Mouse (Mus musculus) small intestine, adult 2 months (tissue): ENCODE data around the gene Sulf2. TPM values are rescaled to one million over a fixed set of nuclear protein-coding genes. Genes with fewer than 3 reads are reported as not detected.
"Not testable (repeated sequence)": the region's sequence is repeated elsewhere in the genome, so short reads cannot be mapped to it uniquely, and the experiment has no call there.

ENCODE experiments used
- H3K27ac ChIP-seq: fragments of 200-500 bp; 2 replicates; pipeline ENCODE4 v1.5.1; 2012; ENCODE audit warnings: low read depth, low read length, control low read depth, inconsistent platforms; ENCODE audit not compliant: insufficient read depth
- H3K27me3 ChIP-seq: fragments of 200-500 bp; 2 replicates; pipeline ENCODE4 v1.6.1; 2012; ENCODE audit warnings: mild to moderate bottlenecking, moderate library complexity, low read length, inconsistent platforms; ENCODE audit not compliant: control insufficient read depth, insufficient read depth
- H3K36me3 ChIP-seq: fragments of 200-500 bp; 2 replicates; pipeline ENCODE4 v1.6.1; 2012; ENCODE audit warnings: mild to moderate bottlenecking, low read length, control low read depth, inconsistent platforms; ENCODE audit not compliant: control insufficient read depth, insufficient read depth
- H3K4me1 ChIP-seq: fragments of 200-500 bp; 2 replicates; pipeline ENCODE4 v1.6.1; 2012; ENCODE audit warnings: low read length, inconsistent platforms, mixed read lengths; ENCODE audit not compliant: control insufficient read depth, insufficient read depth, insufficient read length
- H3K4me3 ChIP-seq: fragments of 200-500 bp; 2 replicates; pipeline ENCODE4 v1.5.1; 2012; ENCODE audit warnings: low read depth, mild to moderate bottlenecking, control low read depth, inconsistent platforms, low read length, moderate library complexity
- CTCF ChIP-seq: fragments of 200-500 bp; IDR thresholded peaks from 2 replicates; pipeline ENCODE4 v1.5.1; 2012; ENCODE audit warnings: low read depth, mild to moderate bottlenecking, control low read depth, inconsistent platforms, low read length, moderate library complexity, mixed read lengths; ENCODE audit not compliant: insufficient replicate concordance, insufficient read length; ENCODE audit errors: extremely low read depth
- POLR2A ChIP-seq: fragments of 200-500 bp; IDR thresholded peaks from 2 replicates; pipeline ENCODE4 v1.6.1; 2012; ENCODE audit warnings: low read depth, mild to moderate bottlenecking, control low read depth, inconsistent platforms, low read length, moderate library complexity
- WGBS: fragments of 180-500 bp; shearing (Covaris S2); methylation state at CpG from one replicate; pipeline ENCODE4 v1.1.7; 2018; 5-methylcytosine and 5-hydroxymethylcytosine counted together
- polyA plus RNA-seq: library from polyadenylated mRNA; depleted of rRNA; stranded (reverse); fragments of >200 nt; gene quantifications from 2 replicates; pipeline ENCODE4 v1.2.3, GENCODE M21; 2012

Gene Sulf2
- polyA plus RNA-seq, 1 experiment: 75.6 TPM

GRCm38 (mm10) chr2:166194112-166194758 lies 38.8 kb upstream of the Sulf2 start:
- no peak overlapping the region for H3K4me3 ChIP-seq
- 59% methylated on average over 16 of the region's 16 CpGs for WGBS
- no peak for TF ChIP-seq CTCF
- TF ChIP-seq POLR2A: no peak

GRCm38 (mm10) chr2:166193509-166193908 lies 38.0 kb upstream of the Sulf2 start:
- H3K4me3 ChIP-seq: no peak overlapping the region
- H3K27ac ChIP-seq: peak overlapping the region; percentile 82; the same call in 1 of the 2 replicates
- no peaks in the 10 kb centered on the region for H3K36me3 ChIP-seq
- H3K4me1 ChIP-seq: peaks cover 21% of the 10 kb centered on the region; the same call in 1 of the 2 replicates
- TF ChIP-seq CTCF (peak; percentile 18; the same call in 1 of the 2 replicates), POLR2A (no peak)
- H3K27me3 ChIP-seq: no peaks in the 10 kb centered on the region
- WGBS: 93% methylated on average over 3 of the region's 3 CpGs

More at GRCm38 (mm10) chr2:166194112-166194758, 38.8 kb upstream of the Sulf2 start:
- Histone ChIP-seq H3K4me1 (peaks cover 21% of the 10 kb centered on the region; the same call in 1 of the 2 replicates), H3K27ac (peak overlapping the region; percentile 82), H3K27me3 (no peaks in the 10 kb centered on the region), H3K36me3 (no peaks in the 10 kb centered on the region)

DNA sequence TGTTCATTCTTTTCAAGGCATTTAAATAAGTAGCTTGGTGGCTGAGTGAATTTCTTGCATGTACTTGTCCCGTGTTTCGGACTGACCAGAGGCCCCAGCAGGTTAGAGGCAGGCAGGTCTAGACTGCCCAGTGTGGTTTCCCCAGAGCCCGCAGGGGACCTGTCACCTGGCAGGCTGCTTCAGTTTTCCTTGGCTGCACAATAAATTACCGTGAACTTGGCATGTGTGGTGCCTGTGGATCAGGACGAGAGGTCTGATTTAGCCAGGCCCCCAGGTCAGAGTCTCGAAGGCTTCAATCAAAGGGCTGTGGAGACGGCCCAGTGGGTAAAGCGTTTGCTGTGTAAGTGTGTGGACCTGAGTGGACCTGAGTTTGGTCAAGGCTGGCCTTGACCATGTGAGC lies 35.4 kb upstream of the Sulf2 start:
- WGBS: 81% methylated on average over 8 of the region's 8 CpGs

GRCm38 (mm10) chr2:166189191-166189590 lies 33.7 kb upstream of the Sulf2 start:
- TF ChIP-seq CTCF (no peak), POLR2A (no peak)
- 95% methylated on average over 11 of the region's 11 CpGs for WGBS
- Histone ChIP-seq H3K27ac (no peak overlapping the region), H3K27me3 (no peaks in the 10 kb centered on the region), H3K36me3 (no peaks in the 10 kb centered on the region), H3K4me3 (no peak overlapping the region), H3K4me1 (peaks cover 35% of the 10 kb centered on the region)

More for the DNA sequence above, 35.4 kb upstream of the Sulf2 start:
- H3K4me3 ChIP-seq: no peak overlapping the region
- H3K27me3 ChIP-seq: no peaks in the 10 kb centered on the region
- H3K27ac ChIP-seq: no peak overlapping the region
- no peaks in the 10 kb centered on the region for H3K36me3 ChIP-seq
- peaks cover 26% of the 10 kb centered on the region; the same call in 1 of the 2 replicates for H3K4me1 ChIP-seq
- TF ChIP-seq CTCF (no peak), POLR2A (no peak)

- H3K27me3 ChIP-seq, H3K27ac ChIP-seq, H3K4me3 ChIP-seq, H3K36me3 ChIP-seq: not testable (repeated sequence)
- peaks cover 32% of the 10 kb centered on the region for H3K4me1 ChIP-seq
- WGBS: 87% methylated on average over 10 of the region's 11 CpGs
These were observed 32.5 kb upstream of the Sulf2 start for GRCm38 (mm10) chr2:166187874-166188453.

GRCm38 (mm10) chr2:166187319-166187718 lies 31.9 kb upstream of the Sulf2 start:
- 39% methylated on average over 8 of the region's 8 CpGs for WGBS
- H3K27ac ChIP-seq: peak overlapping the region; percentile 96

DNA sequence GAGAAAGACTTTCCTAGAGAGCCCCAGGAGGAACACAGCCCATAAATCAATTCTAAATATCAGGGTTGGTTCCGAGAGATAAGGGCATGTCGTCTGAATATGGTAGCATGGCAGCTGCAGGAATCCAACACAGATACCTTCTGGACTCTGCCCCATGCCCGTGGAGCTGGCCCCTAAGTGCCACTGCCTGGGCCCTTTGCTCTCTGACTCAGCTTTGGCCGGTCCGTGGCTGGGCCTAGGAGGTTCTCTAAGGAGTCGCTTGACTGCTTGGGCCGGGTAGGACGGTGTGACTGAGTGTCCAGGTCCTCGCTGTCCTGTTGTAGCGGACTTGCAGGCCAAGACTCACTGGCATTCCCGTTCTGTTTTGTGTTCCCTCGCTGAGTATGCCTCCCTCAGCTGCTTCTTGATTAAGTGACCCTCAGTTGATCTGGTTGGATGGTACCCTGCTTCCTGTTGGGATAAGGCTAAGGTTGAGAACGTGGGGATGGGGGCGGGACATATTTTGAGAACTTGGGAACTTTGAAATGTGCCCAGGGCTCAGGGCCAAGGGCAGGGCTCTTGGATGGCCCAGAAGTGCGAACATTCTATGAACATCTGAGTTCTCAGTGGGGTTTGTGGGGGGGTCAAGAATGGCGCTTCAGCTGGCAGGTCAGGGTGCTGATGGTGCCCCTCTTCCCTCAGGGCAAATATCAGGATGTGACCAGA lies 30.9 kb upstream of the Sulf2 start:
- H3K27ac ChIP-seq: peak overlapping the region; percentile 96
- no peaks in the 10 kb centered on the region for H3K27me3 ChIP-seq
- TF ChIP-seq CTCF: no peak
- TF ChIP-seq POLR2A: peak; percentile 43
- WGBS: 29% methylated on average over 16 of the region's 16 CpGs
- peaks cover 29% of the 10 kb centered on the region for H3K4me1 ChIP-seq
- H3K4me3 ChIP-seq: no peak overlapping the region
- H3K36me3 ChIP-seq: no peaks in the 10 kb centered on the region

More at GRCm38 (mm10) chr2:166187319-166187718, 31.9 kb upstream of the Sulf2 start:
- H3K27me3 ChIP-seq, H3K4me3 ChIP-seq, H3K36me3 ChIP-seq: not testable (repeated sequence)
- H3K4me1 ChIP-seq: peaks cover 29% of the 10 kb centered on the region
